Mouse (Mus musculus) neutrophil, adult 5-6 weeks (primary cell): ENCODE measurements around the gene Tnfrsf19. TPM values are rescaled to one million over a fixed set of nuclear protein-coding genes. Genes with fewer than 3 reads are reported as not detected.

Source experiments
- ATAC-seq: fragments of 151-379, 151-347 bp; 2 replicates; pipeline ENCODE4 v1.8.0; 2017; ENCODE audit warnings: mild to moderate bottlenecking, moderate TSS enrichment; ENCODE audit not compliant: insufficient number of reproducible peaks, poor library complexity, low FRiP score, severe bottlenecking; ENCODE audit errors: extremely low read depth
- total RNA-seq: library from RNA; stranded (forward); fragments of 200-1000 nt; gene quantifications from 2 replicates; pipeline ENCODE4 v1.2.3, GENCODE M21; 2017

Gene Tnfrsf19
- total RNA-seq, 1 experiment from 2014 or later, result 1.2 TPM

DNA sequence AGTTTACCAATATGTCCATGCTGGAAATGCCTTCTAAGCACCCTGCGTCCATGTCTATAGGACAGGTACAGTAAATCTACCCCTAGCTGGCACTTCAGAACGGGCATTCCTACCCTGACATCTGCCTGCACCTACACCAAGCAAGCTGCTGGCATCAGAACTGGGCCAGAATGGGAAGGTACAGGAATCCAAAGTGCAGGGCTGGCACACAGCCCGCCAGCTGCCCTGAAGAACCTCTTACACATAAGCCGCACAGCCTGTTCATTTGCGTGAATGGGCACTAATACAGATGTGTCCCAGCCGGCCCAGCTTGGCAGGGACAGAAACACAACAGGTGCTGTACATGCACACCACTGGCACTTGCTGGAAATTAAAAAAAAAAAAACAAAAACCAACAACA is 15.9 kb downstream of the Tnfrsf19 start:
- no peak for ATAC-seq

DNA sequence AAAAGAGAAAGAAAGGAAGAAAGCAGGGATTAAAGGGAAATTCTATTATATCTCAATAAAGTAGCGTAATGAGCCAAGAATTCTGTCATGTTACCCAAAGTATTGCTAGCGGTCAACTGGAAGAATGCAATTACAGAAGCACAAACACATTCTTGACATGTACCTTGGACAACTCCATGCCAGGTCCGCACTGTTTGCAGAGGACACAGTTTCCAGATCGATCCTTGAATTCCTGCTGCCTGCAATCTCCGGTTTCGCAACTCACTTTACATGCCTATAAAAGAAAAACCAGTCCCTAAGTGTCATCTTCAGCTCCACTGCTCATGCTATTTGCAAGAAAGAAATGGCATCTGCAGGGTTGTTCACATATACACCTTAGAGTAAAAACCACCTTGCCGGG is 22.3 kb downstream of the Tnfrsf19 start:
- no peak for ATAC-seq

DNA sequence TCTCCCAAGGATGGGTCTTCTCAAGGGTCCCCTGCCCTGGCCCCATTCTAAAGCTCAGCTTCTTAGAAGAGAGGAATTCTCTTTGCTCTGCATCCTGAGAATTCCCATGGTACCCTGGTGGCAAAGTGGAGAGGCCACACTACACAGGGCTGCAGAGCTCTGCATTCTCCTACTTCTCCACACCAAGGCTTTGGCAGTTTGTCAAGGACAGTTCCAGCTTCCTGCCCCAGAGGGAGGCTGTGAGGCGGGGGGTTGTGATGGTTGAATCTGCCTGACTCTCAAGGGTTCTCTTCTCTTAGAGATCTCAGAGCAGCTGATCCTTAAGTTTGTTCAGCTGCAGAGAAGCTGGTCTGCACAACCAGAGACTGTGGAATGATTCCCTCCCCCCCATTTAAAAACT is 23.9 kb downstream of the Tnfrsf19 start:
- ATAC-seq, result no peak

DNA sequence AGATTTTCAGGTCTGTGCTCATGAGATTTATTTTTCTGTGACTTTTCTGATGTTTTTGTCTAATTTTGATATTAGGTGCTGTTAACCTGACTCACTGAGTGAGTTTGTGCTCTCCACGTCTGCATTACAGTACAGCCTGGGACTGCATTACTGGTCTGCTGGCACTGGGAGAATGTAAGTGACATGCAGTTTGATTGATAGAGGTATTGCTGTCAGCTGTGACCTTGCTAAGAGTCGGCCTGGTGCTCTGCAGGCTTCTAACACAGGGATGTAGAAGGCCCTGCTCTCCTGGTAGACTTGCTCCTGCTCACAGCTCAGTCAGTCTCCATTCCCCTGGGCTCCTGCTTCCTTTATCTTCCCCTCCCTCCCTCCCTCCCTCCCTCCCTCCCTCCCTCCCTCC is 25.3 kb downstream of the Tnfrsf19 start:
- no peak for ATAC-seq

DNA sequence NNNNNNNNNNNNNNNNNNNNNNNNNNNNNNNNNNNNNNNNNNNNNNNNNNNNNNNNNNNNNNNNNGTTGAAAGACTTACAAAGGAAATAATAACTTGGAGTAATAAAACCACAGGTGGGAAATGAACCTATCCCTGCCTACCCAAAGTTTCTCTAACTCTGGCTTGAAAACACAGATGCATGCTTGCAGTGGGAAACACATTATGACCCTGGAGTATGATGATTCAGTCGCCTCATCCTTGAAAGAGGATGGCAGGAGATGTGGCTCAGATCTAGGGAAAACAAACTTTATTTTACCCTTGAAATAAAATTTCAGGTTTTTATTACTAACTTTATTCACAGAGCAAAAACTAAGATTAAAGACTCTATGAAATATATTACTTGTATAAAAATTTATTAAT is 26.4 kb downstream of the Tnfrsf19 start:
- no peak for ATAC-seq

DNA sequence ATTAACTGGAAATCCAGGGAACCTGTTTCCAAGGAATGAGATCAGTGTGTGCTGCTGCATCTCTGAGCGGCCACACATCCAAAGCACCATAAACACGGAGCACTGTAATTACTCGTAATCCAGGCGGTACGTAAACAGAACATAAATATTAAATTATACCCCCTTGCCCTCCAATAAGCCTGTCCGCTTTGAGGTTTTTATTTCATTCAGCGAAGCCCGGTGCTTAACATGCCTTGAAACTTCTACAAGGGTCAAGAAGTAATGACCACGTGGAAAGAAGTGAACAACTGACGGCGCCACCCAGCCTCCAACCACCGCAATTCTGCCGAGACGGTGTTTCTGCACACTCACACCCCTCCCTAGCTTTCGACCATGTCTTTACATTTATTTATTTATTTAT is 31.7 kb downstream of the Tnfrsf19 start:
- no peak for ATAC-seq

DNA sequence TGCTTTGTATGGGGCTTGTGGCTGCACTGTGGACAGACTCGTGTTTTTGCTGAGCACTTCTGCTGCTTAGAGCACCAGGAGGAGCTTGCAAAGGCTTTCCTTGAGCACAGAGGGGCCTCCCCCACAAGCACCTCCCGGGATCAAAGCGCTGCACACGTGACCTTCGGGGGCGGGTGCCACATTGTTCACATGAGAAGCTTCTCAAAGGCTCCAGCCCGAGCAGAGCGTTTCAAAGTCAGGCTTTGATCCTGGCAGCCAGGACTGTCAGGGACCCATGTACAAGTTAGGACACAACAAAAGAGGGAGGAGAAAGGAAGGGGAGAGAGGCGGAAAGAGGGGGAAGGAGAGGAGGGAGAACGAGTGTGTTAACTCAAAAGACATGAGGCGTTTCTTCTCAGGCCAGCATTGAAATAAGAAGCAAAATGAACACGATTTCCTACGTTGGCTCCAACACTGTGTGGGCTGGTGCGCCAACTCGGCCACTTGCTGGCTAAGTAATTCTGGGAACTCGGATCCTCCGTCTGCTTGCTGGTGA is 33.8 kb downstream of the Tnfrsf19 start:
- ATAC-seq, result no peak

DNA sequence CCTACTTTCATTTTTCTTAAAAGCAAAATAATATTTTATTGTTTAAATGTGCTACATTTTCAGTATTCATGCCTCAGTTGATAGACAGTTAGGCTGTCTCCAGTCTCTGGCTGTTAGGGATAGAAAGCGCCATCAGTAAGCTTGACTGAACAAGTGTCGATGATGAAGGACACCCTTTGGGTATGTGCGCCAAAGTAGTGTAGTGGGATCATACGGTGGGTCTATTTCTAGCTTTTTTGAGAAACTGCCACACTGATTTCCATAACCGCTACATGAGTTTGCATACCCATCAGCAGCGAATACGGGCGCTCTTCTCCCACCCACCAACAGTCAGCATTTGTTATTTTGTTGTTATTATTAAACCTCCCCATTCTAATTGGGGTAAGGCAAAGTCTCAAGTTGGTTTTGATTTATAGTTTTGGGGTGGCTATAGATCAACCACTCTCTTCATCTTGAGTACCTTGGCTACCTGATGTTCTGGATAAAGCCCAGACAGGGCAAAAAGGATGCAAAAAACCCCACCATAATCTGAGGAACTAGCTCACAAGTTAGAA is 34.6 kb downstream of the Tnfrsf19 start:
- no peak for ATAC-seq

DNA sequence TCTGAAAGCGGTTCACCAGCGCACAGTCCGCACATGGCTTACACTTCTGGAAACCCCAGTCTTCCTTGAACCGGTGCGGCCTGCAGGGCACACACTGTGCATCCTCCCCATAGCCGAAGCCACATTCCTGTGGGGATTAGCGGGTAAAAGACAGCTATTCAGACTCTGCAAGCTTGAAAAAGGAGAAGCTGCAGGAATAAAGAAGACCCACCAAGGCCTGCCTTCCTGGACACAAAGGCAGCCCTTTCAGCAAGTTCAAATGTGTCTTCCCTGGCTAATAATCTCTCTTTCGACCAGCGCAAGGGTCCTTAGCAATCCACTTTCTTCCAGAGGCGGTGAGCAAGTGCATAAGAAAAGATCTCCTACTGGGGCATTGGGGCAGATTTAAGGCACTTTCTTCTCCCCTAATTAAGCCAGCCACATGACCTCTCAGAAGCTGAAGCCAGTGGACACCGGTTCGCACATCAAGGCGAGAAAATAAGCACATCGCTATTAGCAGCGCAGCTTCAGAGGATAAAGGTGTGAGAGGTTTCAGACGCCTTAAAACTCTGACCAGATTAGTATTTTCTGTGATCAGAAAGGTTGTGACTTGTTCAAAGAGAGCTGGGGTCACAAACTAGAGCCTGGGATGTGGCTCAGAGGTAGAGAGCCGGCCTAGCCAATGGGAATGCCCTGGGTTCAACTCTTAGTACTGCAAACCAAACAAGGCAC is 41.0 kb downstream of the Tnfrsf19 start:
- no peak for ATAC-seq

DNA sequence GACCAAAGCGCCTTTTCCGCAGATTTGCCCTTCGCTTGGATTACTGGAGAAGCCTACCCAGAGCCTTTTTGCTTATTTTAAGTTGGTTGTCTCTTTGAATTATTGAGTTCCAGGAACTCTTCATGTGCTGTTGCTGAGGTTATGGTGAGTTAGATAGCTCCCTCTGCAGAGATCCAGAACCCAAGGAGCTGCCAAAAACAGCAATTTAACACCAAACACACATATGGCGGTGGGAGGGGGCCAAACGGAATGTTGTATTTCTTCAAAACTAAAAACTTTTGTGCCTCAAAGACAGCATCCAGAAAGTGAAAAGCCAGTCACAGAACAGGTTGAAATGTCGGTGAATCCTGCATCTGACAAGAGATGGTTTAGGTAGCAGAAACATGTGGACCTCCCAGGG is 42.6 kb downstream of the Tnfrsf19 start:
- no peak for ATAC-seq

DNA sequence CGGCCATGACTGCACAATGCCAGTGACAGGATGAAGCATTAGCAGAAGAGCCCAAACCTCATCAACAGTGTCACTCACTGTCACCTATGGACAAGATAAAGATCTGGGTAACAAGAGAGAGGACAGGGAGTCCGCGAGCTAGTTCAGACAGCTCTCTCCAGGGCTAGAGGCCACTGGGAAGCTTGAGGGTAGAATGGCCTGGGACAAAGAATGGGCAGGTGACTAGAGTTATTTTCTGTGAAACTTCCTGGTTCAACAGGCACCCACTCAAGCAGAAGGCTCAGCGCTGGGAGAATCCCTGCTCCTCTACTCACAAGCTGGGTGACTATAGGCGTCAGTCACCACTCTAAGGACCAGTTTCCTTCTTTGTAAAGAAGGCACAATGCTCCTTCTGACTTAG is 46.2 kb downstream of the Tnfrsf19 start:
- ATAC-seq, result no peak

DNA sequence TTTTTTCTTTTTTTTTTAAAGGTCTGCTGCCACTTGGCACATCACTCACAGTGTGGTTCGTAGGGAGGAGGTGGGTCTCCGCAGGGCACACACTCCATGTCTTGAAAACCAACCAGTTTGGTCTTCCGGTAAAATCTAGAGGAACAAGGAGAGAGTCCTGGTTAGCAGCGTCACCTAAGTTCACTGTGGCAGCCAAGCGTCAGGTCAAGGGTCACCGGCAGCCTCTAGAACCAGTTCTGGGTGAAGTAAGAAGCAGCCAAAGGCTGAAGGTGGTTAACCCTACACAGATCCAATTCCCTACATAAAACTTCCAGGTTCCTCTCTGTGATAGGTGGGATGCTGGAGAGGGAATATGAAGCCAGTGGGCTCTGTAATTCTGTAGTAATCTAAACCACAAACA is 49.7 kb downstream of the Tnfrsf19 start:
- no peak for ATAC-seq

DNA sequence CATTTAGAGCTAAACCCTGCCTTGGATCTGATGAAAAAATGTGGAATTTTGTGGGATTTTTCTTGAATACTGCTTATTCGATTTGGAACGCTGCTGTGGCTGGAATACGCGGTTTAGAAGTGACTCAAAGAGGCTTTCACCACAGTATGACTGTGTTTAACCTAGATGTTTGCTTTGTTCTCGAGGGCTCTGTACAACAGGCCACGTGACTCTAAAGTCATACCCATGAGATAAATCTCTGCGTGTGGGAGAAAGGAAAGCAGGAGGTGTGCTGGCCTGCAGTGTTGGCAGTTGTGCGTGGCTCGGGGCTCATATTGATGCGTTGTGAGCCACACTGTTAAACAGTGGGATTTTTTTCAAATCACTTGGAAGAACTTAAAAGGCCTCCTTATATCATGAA is 52.8 kb downstream of the Tnfrsf19 start:
- no peak for ATAC-seq

DNA sequence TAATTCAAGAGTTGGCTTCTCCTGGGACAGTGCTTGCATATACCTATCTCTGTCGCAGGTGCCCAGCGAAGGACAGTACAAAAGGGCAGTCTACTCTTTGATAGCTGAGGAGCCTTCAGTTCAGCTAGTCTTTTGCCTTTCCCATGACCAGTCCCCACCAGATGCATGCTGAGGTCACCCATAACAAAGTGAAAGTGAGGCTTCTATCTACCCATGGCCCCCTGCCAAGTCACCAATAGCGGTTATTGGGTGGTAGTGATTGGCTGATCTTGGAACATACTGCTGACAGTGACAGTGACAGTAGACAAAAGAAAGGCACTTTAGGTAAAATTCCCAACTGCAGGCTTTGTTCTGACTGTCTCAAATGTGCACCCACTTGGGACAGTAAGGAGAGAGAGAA is 53.2 kb downstream of the Tnfrsf19 start:
- no peak for ATAC-seq

DNA sequence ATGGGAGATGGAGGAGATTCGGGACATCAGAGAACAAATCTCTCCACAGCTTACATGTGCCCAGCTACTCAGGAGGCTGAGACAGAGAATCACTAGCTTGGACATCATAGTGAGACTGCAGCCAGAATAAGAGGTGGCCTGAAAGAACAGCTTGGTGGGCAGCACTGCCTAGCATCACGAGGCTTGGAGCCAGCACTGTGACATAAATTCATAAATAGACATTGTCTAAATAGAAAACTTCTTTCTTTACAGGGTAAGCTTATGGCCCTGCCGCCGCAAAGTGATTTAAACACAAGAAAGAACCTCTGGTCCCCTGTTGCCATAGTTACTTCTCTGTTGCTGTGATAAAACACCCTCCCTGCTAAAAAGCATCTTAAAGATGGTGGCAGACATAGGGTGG is 54.1 kb downstream of the Tnfrsf19 start:
- no peak for ATAC-seq

DNA sequence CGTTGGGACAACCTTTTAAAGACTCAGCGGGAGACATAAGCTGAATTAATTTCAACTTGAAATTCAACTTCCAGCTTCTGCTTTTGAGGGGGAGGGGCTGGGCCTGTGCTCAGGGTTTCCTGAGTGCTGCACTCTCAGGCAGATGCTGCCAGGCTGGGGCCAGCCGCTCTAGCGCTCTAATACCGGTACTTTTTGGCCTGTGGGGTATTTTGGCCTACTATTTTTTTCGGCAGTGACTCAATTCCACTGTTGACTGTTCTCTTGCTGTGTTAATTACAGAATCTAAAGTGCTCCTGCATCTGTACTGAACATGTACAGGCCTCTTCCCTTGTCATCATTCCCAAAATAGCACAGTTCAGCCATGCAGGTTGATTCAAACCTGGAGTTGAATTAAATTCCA is 58.1 kb downstream of the Tnfrsf19 start:
- ATAC-seq, result no peak

DNA sequence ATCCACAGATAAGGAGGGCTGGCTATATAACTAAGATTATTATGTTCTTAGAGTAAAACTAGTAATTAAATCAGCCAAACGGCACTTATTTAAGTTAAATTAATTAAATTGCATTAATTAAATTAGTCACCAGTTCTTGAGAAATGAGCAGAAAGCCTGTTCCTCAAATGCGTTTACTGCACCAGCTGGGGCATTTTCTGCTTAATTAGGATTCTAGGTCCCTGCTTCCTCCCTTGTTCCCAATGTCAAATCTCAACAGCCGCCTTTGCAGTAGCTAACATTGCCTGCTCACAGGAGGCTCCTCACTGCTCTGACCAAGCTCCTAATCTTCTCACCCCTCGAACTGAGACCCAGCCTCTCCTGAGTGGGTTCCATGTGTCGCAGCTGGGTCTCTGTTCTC is 59.4 kb downstream of the Tnfrsf19 start:
- ATAC-seq, result no peak

DNA sequence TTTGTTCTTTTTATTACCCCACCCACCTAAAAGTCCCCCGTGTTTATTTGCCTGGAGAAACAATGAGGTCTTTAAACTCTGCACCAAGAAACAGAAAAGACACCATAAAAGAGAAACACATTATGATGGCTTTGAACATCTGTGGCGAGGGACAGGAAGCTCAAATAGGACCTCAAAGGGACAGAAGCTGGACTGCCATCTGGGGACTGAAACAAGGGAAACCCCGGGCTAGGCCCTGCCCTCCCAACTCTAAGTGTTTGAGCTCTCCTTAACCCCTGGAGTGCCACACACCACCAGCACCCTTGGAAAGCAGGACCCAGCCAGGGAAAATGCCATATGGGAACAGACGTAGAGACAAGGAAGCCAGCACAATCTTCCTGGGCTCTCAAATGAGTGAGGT is 61.2 kb downstream of the Tnfrsf19 start:
- no peak for ATAC-seq

DNA sequence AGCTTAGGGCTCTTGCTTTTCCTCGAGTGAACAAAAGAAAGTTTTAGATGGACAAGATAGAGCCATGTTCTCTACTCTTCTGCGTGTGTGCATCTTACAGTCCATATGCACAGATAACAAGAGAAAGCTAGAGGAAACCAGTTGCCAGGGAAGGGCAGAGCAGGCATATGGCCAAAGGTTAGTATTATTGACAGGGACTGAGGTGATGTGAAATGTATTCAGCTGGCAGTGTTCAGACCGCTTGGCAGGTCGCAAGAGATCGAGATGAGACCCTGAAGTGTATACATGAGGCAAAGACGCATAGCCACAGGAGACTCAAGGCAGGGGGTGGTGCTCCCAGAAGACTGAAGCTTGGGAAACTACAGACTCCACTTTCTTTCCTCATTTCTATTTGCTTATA is 62.0 kb downstream of the Tnfrsf19 start:
- no peak for ATAC-seq

DNA sequence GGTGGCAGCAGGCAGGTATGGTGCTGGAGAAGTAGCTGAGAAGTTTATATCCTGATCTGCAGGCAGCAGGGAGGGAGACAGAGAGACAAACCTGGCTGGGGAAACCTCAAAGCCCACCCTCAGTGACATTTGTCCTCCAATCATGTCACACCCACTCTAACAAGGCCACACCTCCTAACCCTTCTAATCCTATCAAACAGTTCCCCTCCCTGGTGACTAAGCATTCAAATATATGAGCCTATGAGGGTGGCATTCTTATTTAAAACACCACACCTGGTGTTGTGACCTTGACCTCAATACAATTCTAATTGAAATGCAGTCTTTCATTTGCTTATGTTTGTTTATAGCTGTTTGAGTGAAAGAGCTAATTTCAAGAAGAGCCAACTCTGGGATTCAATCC is 64.2 kb downstream of the Tnfrsf19 start:
- no peak for ATAC-seq
